Mouse (Mus musculus): ENCODE results near the gene Gm20683.

Gm20683 gene

GRCm38 (mm10) chr17:25795609-25796092, 45.9 kb downstream of the Gm20683 start, which contains the start of gene AC134908.4:
AC134908.4 (minus strand) TSS chr17:25795659.
- no peak for DNase-seq (ENCODE audit: low spot score)

- no peak for DNase-seq (ENCODE audit: low spot score)
These were observed 46.6 kb downstream of the Gm20683 start for GRCm38 (mm10) chr17:25794998-25795397.

- DNase-seq (ENCODE audit: low spot score), result no peak
These were observed 47.4 kb downstream of the Gm20683 start for GRCm38 (mm10) chr17:25794197-25794596.

- peak; percentile 62 for DNase-seq (ENCODE audit: low spot score)
These were observed 48.9 kb downstream of the Gm20683 start, which contains the start of gene Fam173a for GRCm38 (mm10) chr17:25792615-25793014. Fam173a (minus strand) TSS chr17:25792901.

- peak; percentile 88 for DNase-seq (ENCODE audit: low spot score)
These were observed 49.6 kb downstream of the Gm20683 start for GRCm38 (mm10) chr17:25791843-25792527.

GRCm38 (mm10) chr17:25791320-25791842, 50.2 kb downstream of the Gm20683 start:
- no peak for DNase-seq (ENCODE audit: low spot score)

- DNase-seq (ENCODE audit: low spot score), result no peak
These were observed 54.6 kb downstream of the Gm20683 start for GRCm38 (mm10) chr17:25786781-25787504.

GRCm38 (mm10) chr17:25786280-25786679, 55.3 kb downstream of the Gm20683 start, which contains the start of gene Ccdc78:
Ccdc78 (plus strand) TSS chr17:25786580.
- no peak for DNase-seq (ENCODE audit: low spot score)

- peak; percentile 91 for DNase-seq (ENCODE audit: low spot score)
These were observed 56.2 kb downstream of the Gm20683 start, which contains the start of gene Haghl for GRCm38 (mm10) chr17:25785281-25785745. Haghl (minus strand) TSS chr17:25785673.

Data from ovary, postnatal 10 days (tissue).